Mouse (Mus musculus) lung, adult 2 months (tissue): ENCODE results near the gene Vamp5.

Source experiments
- CTCF ChIP-seq: fragments of 200-500 bp; IDR thresholded peaks from 2 replicates; pipeline ENCODE4 v1.5.1; 2011; ENCODE audit warnings: mild to moderate bottlenecking, low read length, control low read depth; ENCODE audit not compliant: insufficient read depth
- POLR2A ChIP-seq: fragments of 200-500 bp; IDR thresholded peaks from 2 replicates; pipeline ENCODE4 v1.6.1; 2011; ENCODE audit warnings: low read depth, mild to moderate bottlenecking, control low read depth, low read length, borderline replicate concordance; ENCODE audit errors: extremely low read depth

GRCm38 (mm10) chr6:72359343-72359742 is 20.9 kb downstream of the Vamp5 start:
- no peak for TF ChIP-seq POLR2A
- TF ChIP-seq CTCF, result no peak
